Mouse (Mus musculus): ENCODE measurements around the gene Rnls.

- TF ChIP-seq POLR2A (IDR thresholded peaks at IDR 0.05; ENCODE audit: control insufficient read depth, low read depth, low read length) (no peak), CTCF (IDR thresholded peaks at IDR 0.05; ENCODE audit: control insufficient read depth, insufficient read depth, insufficient replicate concordance, low read depth, low read length) (no peak)
Measured at GRCm38 (mm10) chr19:33178367-33178766, 213.7 kb downstream of the Rnls start.

Measured in testis, adult 2 months (tissue).